Mouse (Mus musculus): Measurements from ENCODE around the gene Birc3. TPM values are rescaled to one million over a fixed set of nuclear protein-coding genes. Genes with fewer than 3 reads are reported as not detected.
"Not testable (repeated sequence)": the region's sequence is repeated elsewhere in the genome, so short reads cannot be mapped to it uniquely, and the experiment has no call there.

The Birc3 gene
- polyA plus RNA-seq, 1 experiment, result 33.5 TPM

GRCm38 (mm10) chr9:7903825-7904224 lies 30.8 kb upstream of the Birc3 start:
- TF ChIP-seq CTCF (IDR thresholded peaks at IDR 0.05; ENCODE audit: borderline replicate concordance, control insufficient read depth, extremely low read depth, insufficient read depth, low read length, poor library complexity) (no peak), POLR2A (IDR thresholded peaks at IDR 0.05; ENCODE audit: control insufficient read depth, extremely low read depth, insufficient read depth, low read length, poor library complexity) (no peak)
- no peak for DNase-seq
- Histone ChIP-seq H3K4me3 (ENCODE audit: control insufficient read depth, insufficient read depth, low read length) (no peak overlapping the region), H3K36me3 (ENCODE audit: control insufficient read depth, insufficient read depth, low read length) (no peaks in the 10 kb centered on the region), H3K27me3 (ENCODE audit: control insufficient read depth, insufficient read depth, low read length) (no peaks in the 10 kb centered on the region), H3K4me1 (replicated peaks; ENCODE audit: control insufficient read depth, insufficient read depth, low read length) (no peaks in the 10 kb centered on the region), H3K27ac (ENCODE audit: control insufficient read depth, insufficient read depth, low read length) (no peak overlapping the region)
- 94% methylated on average over 5 of the region's 5 CpGs for WGBS

DNA sequence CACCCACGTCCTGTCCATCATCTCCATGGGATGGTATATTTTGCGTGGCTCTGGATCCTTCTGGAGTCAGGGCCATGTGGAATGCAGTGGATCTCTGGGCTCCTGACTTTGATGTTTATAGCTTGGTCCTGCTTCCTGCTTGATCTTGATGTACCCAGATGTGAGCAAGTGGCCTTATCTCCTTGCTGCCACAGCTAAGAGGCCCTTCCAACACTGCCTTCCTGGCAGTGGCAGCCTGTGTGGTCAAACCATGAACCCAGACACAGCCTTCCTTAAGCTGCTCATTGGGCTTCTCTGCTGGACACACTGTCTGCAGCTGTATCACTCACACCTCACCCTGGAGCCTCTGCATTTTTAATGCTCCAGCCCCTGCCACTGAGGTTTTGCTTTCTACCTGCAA lies 30.3 kb upstream of the Birc3 start:
- Histone ChIP-seq H3K4me1 (replicated peaks; ENCODE audit: control insufficient read depth, insufficient read depth, low read length) (no peaks in the 10 kb centered on the region), H3K27me3 (ENCODE audit: control insufficient read depth, insufficient read depth, low read length) (no peaks in the 10 kb centered on the region), H3K4me3 (ENCODE audit: control insufficient read depth, insufficient read depth, low read length) (no peak overlapping the region), H3K27ac (ENCODE audit: control insufficient read depth, insufficient read depth, low read length) (no peak overlapping the region), H3K36me3 (ENCODE audit: control insufficient read depth, insufficient read depth, low read length) (no peaks in the 10 kb centered on the region)
- no peak for DNase-seq
- TF ChIP-seq CTCF (IDR thresholded peaks at IDR 0.05; ENCODE audit: borderline replicate concordance, control insufficient read depth, extremely low read depth, insufficient read depth, low read length, poor library complexity) (no peak), POLR2A (IDR thresholded peaks at IDR 0.05; ENCODE audit: control insufficient read depth, extremely low read depth, insufficient read depth, low read length, poor library complexity) (no peak)
- WGBS, result 94% methylated on average over 2 of the region's 2 CpGs

GRCm38 (mm10) chr9:7902311-7902710 lies 29.3 kb upstream of the Birc3 start:
- no peaks in the 10 kb centered on the region for H3K4me1 ChIP-seq (replicated peaks; ENCODE audit: control insufficient read depth, insufficient read depth, low read length)
- H3K36me3 ChIP-seq (ENCODE audit: control insufficient read depth, insufficient read depth, low read length), result no peaks in the 10 kb centered on the region
- H3K27me3 ChIP-seq (ENCODE audit: control insufficient read depth, insufficient read depth, low read length), result no peaks in the 10 kb centered on the region
- TF ChIP-seq POLR2A (IDR thresholded peaks at IDR 0.05; ENCODE audit: control insufficient read depth, extremely low read depth, insufficient read depth, low read length, poor library complexity) (no peak), CTCF (IDR thresholded peaks at IDR 0.05; ENCODE audit: borderline replicate concordance, control insufficient read depth, extremely low read depth, insufficient read depth, low read length, poor library complexity) (no peak)
- H3K27ac ChIP-seq (ENCODE audit: control insufficient read depth, insufficient read depth, low read length), result no peak overlapping the region
- H3K4me3 ChIP-seq (ENCODE audit: control insufficient read depth, insufficient read depth, low read length), result no peak overlapping the region
- WGBS, result 91% methylated on average over 7 of the region's 7 CpGs
- no peak for DNase-seq

DNA sequence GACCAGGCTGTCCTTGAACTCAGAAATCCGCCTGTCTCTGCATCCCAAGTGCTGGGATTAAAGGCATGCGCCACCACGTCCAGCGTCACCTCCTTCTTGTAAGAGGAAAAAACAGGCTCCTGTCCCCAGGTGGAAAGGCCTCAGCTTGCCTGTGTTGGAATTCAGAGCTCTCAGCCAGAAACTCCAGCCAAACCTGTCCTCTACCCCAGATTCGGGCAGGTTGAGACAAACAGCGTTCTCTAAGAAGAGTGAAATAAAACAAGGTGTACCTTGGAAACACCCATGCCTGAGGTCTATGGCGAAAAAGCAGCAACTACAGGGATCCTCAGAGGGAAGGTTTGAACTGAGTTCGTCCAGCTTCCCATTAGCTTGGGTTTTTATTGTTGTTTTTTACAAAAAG lies 28.0 kb upstream of the Birc3 start:
- 94% methylated on average over 8 of the region's 8 CpGs for WGBS
- H3K36me3 ChIP-seq (ENCODE audit: control insufficient read depth, insufficient read depth, low read length), result no peaks in the 10 kb centered on the region
- H3K27ac ChIP-seq (ENCODE audit: control insufficient read depth, insufficient read depth, low read length), result no peak overlapping the region
- no peak for TF ChIP-seq POLR2A (IDR thresholded peaks at IDR 0.05; ENCODE audit: control insufficient read depth, extremely low read depth, insufficient read depth, low read length, poor library complexity)
- TF ChIP-seq CTCF (IDR thresholded peaks at IDR 0.05; ENCODE audit: borderline replicate concordance, control insufficient read depth, extremely low read depth, insufficient read depth, low read length, poor library complexity), result no peak
- H3K4me3 ChIP-seq (ENCODE audit: control insufficient read depth, insufficient read depth, low read length), result no peak overlapping the region
- DNase-seq, result no peak
- no peaks in the 10 kb centered on the region for H3K4me1 ChIP-seq (replicated peaks; ENCODE audit: control insufficient read depth, insufficient read depth, low read length)
- H3K27me3 ChIP-seq (ENCODE audit: control insufficient read depth, insufficient read depth, low read length), result no peaks in the 10 kb centered on the region

DNA sequence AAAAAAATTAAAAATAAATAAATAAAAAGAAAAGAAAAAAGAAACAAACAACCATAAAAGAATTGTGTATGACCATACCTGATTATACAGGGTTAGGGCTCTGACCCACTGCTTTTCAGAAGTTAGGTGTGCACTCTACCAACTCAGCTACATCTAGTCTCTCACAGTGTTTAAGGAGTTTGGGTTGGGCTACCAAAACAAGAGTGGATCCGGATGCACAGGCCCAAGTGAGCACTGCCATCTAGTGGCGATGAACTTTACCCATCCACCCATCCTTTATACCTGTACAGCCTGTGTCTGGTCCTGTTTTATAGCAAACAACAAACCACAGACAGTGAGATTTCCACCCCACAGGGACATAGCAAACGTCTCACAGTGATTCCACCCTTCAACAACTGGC lies 24.5 kb upstream of the Birc3 start:
- Histone ChIP-seq H3K36me3 (ENCODE audit: control insufficient read depth, insufficient read depth, low read length) (no peaks in the 10 kb centered on the region), H3K4me3 (ENCODE audit: control insufficient read depth, insufficient read depth, low read length) (no peak overlapping the region), H3K4me1 (replicated peaks; ENCODE audit: control insufficient read depth, insufficient read depth, low read length) (no peaks in the 10 kb centered on the region), H3K27ac (ENCODE audit: control insufficient read depth, insufficient read depth, low read length) (no peak overlapping the region), H3K27me3 (ENCODE audit: control insufficient read depth, insufficient read depth, low read length) (no peaks in the 10 kb centered on the region)
- 1% methylated on average over 3 of the region's 3 CpGs for whole genome bisulfite sequencing
- peak; percentile 71 for DNase-seq
- TF ChIP-seq CTCF (IDR thresholded peaks at IDR 0.05; ENCODE audit: borderline replicate concordance, control insufficient read depth, extremely low read depth, insufficient read depth, low read length, poor library complexity) (no peak), POLR2A (IDR thresholded peaks at IDR 0.05; ENCODE audit: control insufficient read depth, extremely low read depth, insufficient read depth, low read length, poor library complexity) (no peak)

GRCm38 (mm10) chr9:7891796-7892195 lies 18.8 kb upstream of the Birc3 start:
- not testable (repeated sequence) for H3K4me3 ChIP-seq (ENCODE audit: control insufficient read depth, insufficient read depth, low read length); H3K4me1 ChIP-seq (replicated peaks; ENCODE audit: control insufficient read depth, insufficient read depth, low read length); H3K27me3 ChIP-seq (ENCODE audit: control insufficient read depth, insufficient read depth, low read length); H3K36me3 ChIP-seq (ENCODE audit: control insufficient read depth, insufficient read depth, low read length); H3K27ac ChIP-seq (ENCODE audit: control insufficient read depth, insufficient read depth, low read length); DNase-seq
- WGBS, result 95% methylated on average over 1 of the region's 1 CpGs

GRCm38 (mm10) chr9:7891177-7891576 lies 18.2 kb upstream of the Birc3 start:
- no peak for DNase-seq
- H3K4me1 ChIP-seq (replicated peaks; ENCODE audit: control insufficient read depth, insufficient read depth, low read length), result no peaks in the 10 kb centered on the region
- WGBS, result 89% methylated on average over 1 of the region's 1 CpGs
- H3K36me3 ChIP-seq (ENCODE audit: control insufficient read depth, insufficient read depth, low read length), result no peaks in the 10 kb centered on the region
- H3K4me3 ChIP-seq (ENCODE audit: control insufficient read depth, insufficient read depth, low read length), result no peak overlapping the region
- H3K27ac ChIP-seq (ENCODE audit: control insufficient read depth, insufficient read depth, low read length), result no peak overlapping the region
- TF ChIP-seq CTCF (IDR thresholded peaks at IDR 0.05; ENCODE audit: borderline replicate concordance, control insufficient read depth, extremely low read depth, insufficient read depth, low read length, poor library complexity), result no peak
- H3K27me3 ChIP-seq (ENCODE audit: control insufficient read depth, insufficient read depth, low read length), result no peaks in the 10 kb centered on the region

Measured in thymus, adult 2 months (tissue).